Mouse (Mus musculus) neural tube, embryonic 14.5 days (tissue): ENCODE measurements around the gene Ankle1. TPM values are rescaled to one million over a fixed set of nuclear protein-coding genes. Genes with fewer than 3 reads are reported as not detected.

Experiments
- ATAC-seq: fragments of 200-750 bp; cut with Nextera tagmentation; 2 replicates; pipeline ENCODE4 v1.8.0; 2017; ENCODE audit warnings: low read depth, mild to moderate bottlenecking, moderate TSS enrichment, moderate library complexity
- H3K27ac ChIP-seq: fragments of 300-500 bp; sonication (generic); 2 replicates; pipeline ENCODE4 v1.5.1; 2014; ENCODE audit warnings: low read depth, mild to moderate bottlenecking, control low read depth, low read length, moderate library complexity, mixed read lengths
- H3K27me3 ChIP-seq: fragments of 300-500 bp; sonication (generic); 2 replicates; pipeline ENCODE4 v1.6.1; 2014; ENCODE audit warnings: low read length; ENCODE audit not compliant: control insufficient read depth, insufficient read depth
- H3K36me3 ChIP-seq: fragments of 300-500 bp; sonication (generic); 2 replicates; pipeline ENCODE4 v1.6.1; 2014; ENCODE audit warnings: low read length, mixed read lengths; ENCODE audit not compliant: control insufficient read depth, insufficient read depth
- H3K4me1 ChIP-seq: fragments of 300-500 bp; sonication (generic); 2 replicates; pipeline ENCODE4 v1.6.1; 2014; ENCODE audit warnings: low read length; ENCODE audit not compliant: control insufficient read depth, insufficient read depth
- H3K4me2 ChIP-seq: fragments of 300-500 bp; sonication (generic); 2 replicates; pipeline ENCODE4 v1.6.1; 2014; ENCODE audit warnings: mild to moderate bottlenecking, low read depth, low read length, control low read depth
- H3K4me3 ChIP-seq: fragments of 300-500 bp; sonication (generic); 2 replicates; pipeline ENCODE4 v1.5.1; 2014; ENCODE audit warnings: low read depth, low read length, control low read depth, mixed read lengths
- H3K9ac ChIP-seq: fragments of 300-500 bp; sonication (generic); replicated peaks from 2 replicates; pipeline ENCODE4 v1.6.1; 2014; ENCODE audit warnings: low read depth, mild to moderate bottlenecking, control low read depth, low read length, mixed read lengths
- H3K9me3 ChIP-seq: fragments of 300-500 bp; sonication (generic); 2 replicates; pipeline ENCODE4 v1.6.1; 2016; ENCODE audit warnings: low read length; ENCODE audit not compliant: control insufficient read depth
- WGBS: fragments of 180-500 bp; shearing (Covaris S2); extraction: QIAGEN DNeasy Blood & Tissue Kit; methylation state at CpG from one replicate; pipeline ENCODE4 v1.1.7; 2014; 5-methylcytosine and 5-hydroxymethylcytosine counted together
- polyA plus RNA-seq: library from polyadenylated mRNA; unstranded; fragments of >200 nt; fragmentation: Nextera tagmentation; extraction: Ambion mirVana; gene quantifications from 2 replicates; pipeline ENCODE4 v1.2.1, GENCODE M21; 2014

Gene Ankle1
- polyA plus RNA-seq, 1 experiment from 2014 or later = 1.9 TPM

DNA sequence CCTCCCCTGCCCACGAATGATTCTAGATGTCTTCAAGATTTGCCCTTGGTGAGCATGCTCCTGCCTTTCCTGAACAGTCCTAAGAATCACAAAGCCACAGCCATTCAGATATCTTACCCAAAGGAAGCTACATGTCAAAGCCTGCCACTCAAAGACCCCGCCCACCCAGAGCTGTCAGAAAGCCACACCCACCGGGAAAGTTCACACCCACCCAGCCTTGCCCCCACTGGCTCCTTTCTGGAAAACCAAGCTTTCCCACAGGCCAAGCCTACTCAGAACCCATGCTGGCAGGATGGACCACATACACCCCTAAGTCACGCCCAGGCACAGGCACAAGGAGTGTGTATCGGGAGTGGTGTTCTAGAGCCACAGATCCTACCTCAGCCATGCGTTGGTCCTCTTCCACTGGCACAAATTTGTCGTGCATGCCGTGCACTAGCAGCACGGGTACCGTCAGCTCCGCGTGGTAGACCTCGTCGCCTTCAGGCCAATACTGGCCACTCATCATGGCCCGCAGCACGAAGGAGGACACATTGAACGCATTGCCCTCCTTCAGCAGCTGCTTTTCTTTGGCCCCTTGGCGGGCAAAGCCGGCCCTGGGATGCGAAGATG lies 52.0 kb downstream of the Ankle1 start:
- Histone ChIP-seq H3K4me1 (peaks cover 21% of the 10 kb centered on the region), H3K4me2 (no peak overlapping the region), H3K9ac (no peak overlapping the region), H3K9me3 (no peaks in the 10 kb centered on the region), H3K36me3 (peaks cover 26% of the 10 kb centered on the region; the same call in 1 of the 2 replicates), H3K27me3 (no peaks in the 10 kb centered on the region), H3K4me3 (no peak overlapping the region), H3K27ac (no peak overlapping the region)
- ATAC-seq = no peak
- 88% methylated on average over 20 of the region's 20 CpGs for WGBS

Other genes with a start within 250 kb of the Ankle1 start
- 16.0 and 16.4 TPM in 2 replicates for gene Myo9b, start 133.3 kb upstream of the Ankle1 start, polyA plus RNA-seq
- 55.8 and 59.3 TPM in 2 replicates for gene Haus8, start 133.1 kb upstream of the Ankle1 start, polyA plus RNA-seq
- gene Use1, start 39.2 kb upstream of the Ankle1 start, polyA plus RNA-seq = 115 and 130 TPM in 2 replicates
- 4.8 and 4.9 TPM in 2 replicates for gene Ocel1, start 34.7 kb upstream of the Ankle1 start, polyA plus RNA-seq
- 22.3 and 32.8 TPM in 2 replicates for gene Nr2f6, start 24.1 kb upstream of the Ankle1 start, polyA plus RNA-seq
- 3.2 and 5.0 TPM in 2 replicates for gene Ushbp1, start 10.2 kb upstream of the Ankle1 start, polyA plus RNA-seq
- 90.9 and 96.5 TPM in 2 replicates for gene Babam1, start 9.1 kb upstream of the Ankle1 start, polyA plus RNA-seq
- gene Abhd8, start 57.6 kb downstream of the Ankle1 start, polyA plus RNA-seq = 101 and 104 TPM in 2 replicates
- gene Mrpl34, start 58.9 kb downstream of the Ankle1 start, polyA plus RNA-seq = 186 and 189 TPM in 2 replicates
- gene Dda1, start 63.2 kb downstream of the Ankle1 start, polyA plus RNA-seq = 236 and 251 TPM in 2 replicates
- gene Ano8, start 80.0 kb downstream of the Ankle1 start, polyA plus RNA-seq = 6.9 and 8.4 TPM in 2 replicates
- 5.5 and 5.9 TPM in 2 replicates for gene Gtpbp3, start 82.1 kb downstream of the Ankle1 start, polyA plus RNA-seq
- gene Plvap, start 105.7 kb downstream of the Ankle1 start, polyA plus RNA-seq = 5.4 and 9.8 TPM in 2 replicates
- 0.14 TPM in 1 of 2 replicates, not detected in the other for gene Ccdc194, start 119.7 kb downstream of the Ankle1 start, polyA plus RNA-seq
- gene Bst2, start 131.4 kb downstream of the Ankle1 start, polyA plus RNA-seq = 0.27 and 6.0 TPM in 2 replicates
- 69.0 and 70.6 TPM in 2 replicates for gene Mvb12a, start 136.9 kb downstream of the Ankle1 start, polyA plus RNA-seq
- not detected in 2 replicates for gene Tmem221, start 152.9 kb downstream of the Ankle1 start, polyA plus RNA-seq
- not detected in 2 replicates for gene Nxnl1, start 160.6 kb downstream of the Ankle1 start, polyA plus RNA-seq
- gene Slc27a1, start 162.9 kb downstream of the Ankle1 start, polyA plus RNA-seq = 61.0 and 70.0 TPM in 2 replicates
- gene Pgls, start 186.2 kb downstream of the Ankle1 start, polyA plus RNA-seq = 239 and 259 TPM in 2 replicates
- 7.5 and 9.3 TPM in 2 replicates for gene Fam129c, start 191.6 kb downstream of the Ankle1 start, polyA plus RNA-seq
- 71.9 and 78.5 TPM in 2 replicates for gene Colgalt1, start 205.0 kb downstream of the Ankle1 start, polyA plus RNA-seq